Mouse (Mus musculus): ENCODE data around the gene Dok5. TPM values are rescaled to one million over a fixed set of nuclear protein-coding genes. Genes with fewer than 3 reads are reported as not detected.
A peak's percentile ranks its signal among the peaks of the same experiment; 100 is the strongest.

Dok5 gene
- polyA plus RNA-seq, 1 experiment from 2014 or later, result 23.5 TPM

DNA sequence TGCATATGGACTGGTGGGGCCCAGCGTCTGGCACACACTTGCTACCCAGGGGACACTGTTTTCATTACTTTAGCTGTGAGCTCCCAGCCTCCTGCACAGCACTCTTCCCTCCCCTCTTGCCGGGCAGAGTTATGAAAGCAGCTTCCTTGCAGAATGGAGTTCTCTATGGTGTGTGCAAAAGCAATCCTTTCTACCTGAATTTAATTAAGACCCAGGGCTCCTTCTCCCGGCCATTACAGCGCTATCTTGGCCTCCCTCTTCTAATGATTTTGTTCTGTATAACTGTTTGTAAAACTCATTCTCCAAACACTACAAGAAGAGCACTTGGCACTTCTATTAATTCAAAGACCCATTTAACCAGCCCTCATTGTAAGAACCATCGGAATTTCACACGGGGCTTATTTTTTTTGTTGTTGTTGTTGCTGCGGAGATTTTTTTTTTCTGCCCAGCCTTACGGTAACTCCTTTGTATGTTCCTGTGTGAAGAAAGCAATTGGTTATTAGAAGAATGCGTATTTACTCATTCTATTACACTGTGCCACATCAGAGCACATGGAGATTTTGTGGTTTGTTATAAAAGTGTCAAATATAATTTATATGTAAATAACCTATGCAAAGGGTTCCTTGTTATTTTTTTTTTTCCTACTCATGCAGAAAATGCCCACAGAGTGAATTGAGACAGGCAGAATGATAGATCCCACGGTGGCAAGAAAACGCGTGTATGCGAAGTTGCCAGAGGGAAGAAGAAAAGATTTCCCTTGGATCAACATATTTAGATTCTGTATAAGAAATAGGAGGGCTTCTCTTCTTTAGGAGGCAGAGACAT is 170.8 kb downstream of the Dok5 start:
- no peak for DNase-seq (ENCODE audit: low spot score)
- no peak overlapping the region for H3K4me2 ChIP-seq (ENCODE audit: low read depth)

DNA sequence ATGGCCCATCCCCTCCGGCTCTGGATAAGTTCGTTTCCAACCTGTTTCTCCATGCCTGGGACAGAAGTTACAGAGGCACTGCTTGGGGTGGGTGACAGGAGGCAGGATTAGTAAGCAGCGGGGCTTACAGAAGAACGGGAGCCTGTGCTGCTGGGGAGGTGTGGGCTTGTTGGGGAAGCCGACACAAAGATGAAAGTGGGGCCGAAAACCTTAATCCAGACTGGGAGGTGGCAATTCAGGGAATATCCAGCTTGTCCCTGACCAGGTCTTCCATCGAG is 171.4 kb downstream of the Dok5 start:
- Histone ChIP-seq H3K27ac (ENCODE audit: low read depth, low read length) (no peak overlapping the region), H3K4me2 (ENCODE audit: low read depth) (no peak overlapping the region), H3K4me1 (ENCODE audit: control insufficient read depth, insufficient read depth, low read length) (no peaks in the 10 kb centered on the region), H3K36me3 (ENCODE audit: control insufficient read depth, insufficient read depth, low read length) (no peaks in the 10 kb centered on the region), H3K9me3 (ENCODE audit: control insufficient read depth, low read length) (no peaks in the 10 kb centered on the region; the same call in 1 of the 2 replicates), H3K27me3 (ENCODE audit: control insufficient read depth, insufficient read depth, low read length) (no peaks in the 10 kb centered on the region), H3K9ac (ENCODE audit: low read length) (no peak overlapping the region), H3K4me3 (ENCODE audit: low read depth, low read length) (no peak overlapping the region)
- ATAC-seq (ENCODE audit: insufficient read depth, low FRiP score, low TSS enrichment) (no peak), DNase-seq (ENCODE audit: low spot score) (no peak)
- 90% methylated on average over 7 of the region's 7 CpGs for WGBS

More for the DNA sequence above, 170.8 kb downstream of the Dok5 start:
- WGBS, result 69% methylated on average over 13 of the region's 13 CpGs
- ATAC-seq (ENCODE audit: insufficient read depth, low FRiP score, low TSS enrichment), result no peak
- Histone ChIP-seq H3K27me3 (ENCODE audit: control insufficient read depth, insufficient read depth, low read length) (no peaks in the 10 kb centered on the region), H3K27ac (ENCODE audit: low read depth, low read length) (no peak overlapping the region), H3K9me3 (ENCODE audit: control insufficient read depth, low read length) (no peaks in the 10 kb centered on the region; the same call in 1 of the 2 replicates), H3K9ac (ENCODE audit: low read length) (no peak overlapping the region), H3K36me3 (ENCODE audit: control insufficient read depth, insufficient read depth, low read length) (no peaks in the 10 kb centered on the region), H3K4me3 (ENCODE audit: low read depth, low read length) (no peak overlapping the region), H3K4me1 (ENCODE audit: control insufficient read depth, insufficient read depth, low read length) (no peaks in the 10 kb centered on the region)

DNA sequence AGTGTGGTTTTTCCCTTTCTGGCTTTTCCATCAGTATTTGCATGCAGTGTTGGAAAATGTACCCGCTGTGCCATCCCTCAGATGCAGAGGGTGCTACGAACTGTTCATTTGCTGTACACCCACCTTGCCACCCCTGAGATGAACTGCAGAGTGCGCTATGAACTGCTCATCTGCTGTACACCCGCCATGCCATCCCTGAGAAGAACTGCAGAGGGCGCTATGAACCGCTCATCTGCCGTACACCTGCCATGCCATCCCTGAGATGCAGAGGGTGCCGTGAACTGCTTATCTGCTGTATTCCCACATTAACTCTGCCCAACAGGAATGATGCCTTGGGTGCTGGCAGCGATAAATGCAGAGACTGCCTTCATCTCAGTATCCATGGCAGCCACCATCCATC is 171.8 kb downstream of the Dok5 start:
- WGBS, result 93% methylated on average over 9 of the region's 9 CpGs
- H3K9ac ChIP-seq (ENCODE audit: low read length), result no peak overlapping the region
- no peak for ATAC-seq (ENCODE audit: insufficient read depth, low FRiP score, low TSS enrichment)

DNA sequence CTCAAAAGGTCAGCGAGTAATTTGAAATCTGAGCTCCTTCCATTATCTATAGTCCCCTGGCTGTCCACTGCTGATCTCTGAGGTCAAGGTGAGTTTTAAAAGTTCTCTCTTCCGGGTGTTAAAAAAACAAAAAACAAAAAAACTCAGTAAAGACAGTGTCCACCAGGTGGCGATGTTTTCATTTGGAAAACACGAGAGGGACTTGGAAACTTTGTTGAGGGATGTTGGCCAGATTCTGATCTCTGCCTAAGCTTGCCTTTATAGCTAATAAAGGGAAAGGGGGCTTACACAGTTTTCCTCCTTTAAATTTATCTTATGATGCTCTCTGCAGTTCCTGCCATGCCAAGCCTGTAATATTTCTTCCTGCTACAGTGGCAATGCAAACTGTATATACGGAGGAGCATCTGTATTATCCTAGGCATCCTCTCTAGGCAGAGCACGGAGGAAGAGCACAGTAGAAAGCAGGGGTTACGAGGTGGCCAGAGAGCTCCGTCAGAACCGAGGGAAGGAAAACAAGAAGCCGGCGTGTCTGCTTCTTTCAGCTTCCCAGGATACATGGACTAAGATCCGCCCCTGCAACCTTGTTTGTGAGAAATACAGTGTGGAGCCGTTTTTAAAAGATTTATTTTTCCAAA is 181.1 kb downstream of the Dok5 start:
- 46% methylated on average over 13 of the region's 13 CpGs for WGBS
- DNase-seq (ENCODE audit: low spot score) (peak; percentile 44), ATAC-seq (ENCODE audit: insufficient read depth, low FRiP score, low TSS enrichment) (no peak)
- Histone ChIP-seq H3K4me1 (ENCODE audit: control insufficient read depth, insufficient read depth, low read length) (no peaks in the 10 kb centered on the region), H3K4me3 (ENCODE audit: low read depth, low read length) (no peak overlapping the region), H3K4me2 (ENCODE audit: low read depth) (no peak overlapping the region), H3K9me3 (ENCODE audit: control insufficient read depth, low read length) (no peaks in the 10 kb centered on the region), H3K27ac (ENCODE audit: low read depth, low read length) (no peak overlapping the region), H3K27me3 (ENCODE audit: control insufficient read depth, insufficient read depth, low read length) (no peaks in the 10 kb centered on the region), H3K36me3 (ENCODE audit: control insufficient read depth, insufficient read depth, low read length) (no peaks in the 10 kb centered on the region), H3K9ac (ENCODE audit: low read length) (no peak overlapping the region)

More for the DNA sequence above, 171.8 kb downstream of the Dok5 start:
- no peak for DNase-seq (ENCODE audit: low spot score)
- no peaks in the 10 kb centered on the region for H3K27me3 ChIP-seq (ENCODE audit: control insufficient read depth, insufficient read depth, low read length)
- no peaks in the 10 kb centered on the region for H3K36me3 ChIP-seq (ENCODE audit: control insufficient read depth, insufficient read depth, low read length)
- H3K9me3 ChIP-seq (ENCODE audit: control insufficient read depth, low read length), result no peaks in the 10 kb centered on the region; the same call in 1 of the 2 replicates
- no peak overlapping the region for H3K27ac ChIP-seq (ENCODE audit: low read depth, low read length)
- no peaks in the 10 kb centered on the region for H3K4me1 ChIP-seq (ENCODE audit: control insufficient read depth, insufficient read depth, low read length)
- H3K4me2 ChIP-seq (ENCODE audit: low read depth), result no peak overlapping the region
- no peak overlapping the region for H3K4me3 ChIP-seq (ENCODE audit: low read depth, low read length)

DNA sequence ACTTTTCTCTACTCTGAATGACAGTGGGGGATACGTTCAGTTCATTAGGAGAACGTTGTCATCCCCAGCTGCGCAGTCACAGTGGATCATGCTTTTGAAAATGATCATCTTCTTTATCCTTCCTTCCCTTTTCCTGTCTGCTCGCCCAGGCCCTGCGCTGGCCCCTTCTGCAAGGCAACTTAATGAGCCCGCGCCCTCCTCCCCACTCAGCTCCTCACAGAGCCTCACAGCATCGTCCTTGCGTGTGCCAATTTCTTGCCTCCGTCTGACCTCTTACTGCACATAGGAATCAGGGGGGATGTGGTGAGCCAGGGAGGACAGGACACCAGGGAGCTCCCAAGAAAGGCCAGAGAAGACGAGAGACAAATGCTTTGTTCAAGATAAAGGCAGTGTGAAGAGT is 182.3 kb downstream of the Dok5 start:
- 81% methylated on average over 11 of the region's 11 CpGs for whole genome bisulfite sequencing
- ATAC-seq (ENCODE audit: insufficient read depth, low FRiP score, low TSS enrichment), result no peak

DNA sequence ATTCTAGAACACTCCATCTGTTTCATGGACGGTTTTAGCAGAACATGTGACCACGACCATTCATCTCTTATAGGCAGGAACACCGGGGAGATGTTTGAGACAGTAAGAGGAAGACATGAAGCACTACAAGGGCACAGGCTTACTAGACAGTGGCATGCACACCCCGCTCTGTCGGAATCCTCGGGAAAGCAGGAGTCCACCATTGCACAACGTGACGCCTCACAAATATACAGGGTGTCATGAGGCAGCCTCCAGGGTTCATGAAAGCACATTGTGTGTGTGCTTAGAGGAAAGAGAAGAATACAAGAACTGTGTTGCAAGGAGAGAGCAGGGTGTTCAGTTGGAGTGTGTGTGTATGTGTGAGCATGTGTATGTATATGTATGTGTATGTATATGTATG is 184.0 kb downstream of the Dok5 start:
- DNase-seq (ENCODE audit: low spot score), result no peak
- Histone ChIP-seq H3K4me2 (ENCODE audit: low read depth) (no peak overlapping the region), H3K4me3 (ENCODE audit: low read depth, low read length) (no peak overlapping the region), H3K4me1 (ENCODE audit: control insufficient read depth, insufficient read depth, low read length) (no peaks in the 10 kb centered on the region), H3K9ac (ENCODE audit: low read length) (no peak overlapping the region), H3K9me3 (ENCODE audit: control insufficient read depth, low read length) (no peaks in the 10 kb centered on the region), H3K27ac (ENCODE audit: low read depth, low read length) (no peak overlapping the region), H3K27me3 (ENCODE audit: control insufficient read depth, insufficient read depth, low read length) (no peaks in the 10 kb centered on the region), H3K36me3 (ENCODE audit: control insufficient read depth, insufficient read depth, low read length) (no peaks in the 10 kb centered on the region)
- ATAC-seq (ENCODE audit: insufficient read depth, low FRiP score, low TSS enrichment), result no peak
- 88% methylated on average over 8 of the region's 8 CpGs for WGBS

More for the DNA sequence above, 182.3 kb downstream of the Dok5 start:
- Histone ChIP-seq H3K36me3 (ENCODE audit: control insufficient read depth, insufficient read depth, low read length) (no peaks in the 10 kb centered on the region), H3K9me3 (ENCODE audit: control insufficient read depth, low read length) (no peaks in the 10 kb centered on the region), H3K4me1 (ENCODE audit: control insufficient read depth, insufficient read depth, low read length) (no peaks in the 10 kb centered on the region), H3K9ac (ENCODE audit: low read length) (no peak overlapping the region), H3K27ac (ENCODE audit: low read depth, low read length) (no peak overlapping the region), H3K4me2 (ENCODE audit: low read depth) (no peak overlapping the region), H3K27me3 (ENCODE audit: control insufficient read depth, insufficient read depth, low read length) (no peaks in the 10 kb centered on the region), H3K4me3 (ENCODE audit: low read depth, low read length) (no peak overlapping the region)
- no peak for DNase-seq (ENCODE audit: low spot score)

DNA sequence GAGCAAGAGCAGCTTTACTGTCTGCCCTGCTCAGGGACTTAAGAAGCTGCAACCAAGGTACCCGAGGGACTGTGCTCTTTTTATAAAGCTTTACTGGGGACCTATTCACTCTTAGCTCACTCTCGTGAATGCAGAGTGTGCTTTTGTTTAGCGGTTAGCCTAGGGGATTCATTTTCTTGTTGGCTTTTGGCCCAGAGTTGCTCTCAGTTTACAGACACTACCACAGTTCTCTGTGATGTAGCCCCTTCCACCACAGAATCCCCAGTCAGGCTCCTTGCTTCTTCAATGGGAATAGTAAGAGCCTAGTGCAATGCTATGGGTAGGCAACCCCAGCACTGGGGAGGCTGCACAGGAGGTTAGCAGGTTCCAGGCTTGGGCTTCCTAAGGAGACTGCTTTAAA is 190.7 kb downstream of the Dok5 start:
- DNase-seq (ENCODE audit: low spot score) (no peak), ATAC-seq (ENCODE audit: insufficient read depth, low FRiP score, low TSS enrichment) (no peak)
- WGBS, result 53% methylated on average over 3 of the region's 3 CpGs
- Histone ChIP-seq H3K4me3 (ENCODE audit: low read depth, low read length) (no peak overlapping the region), H3K27ac (ENCODE audit: low read depth, low read length) (no peak overlapping the region), H3K4me1 (ENCODE audit: control insufficient read depth, insufficient read depth, low read length) (no peaks in the 10 kb centered on the region), H3K27me3 (ENCODE audit: control insufficient read depth, insufficient read depth, low read length) (no peaks in the 10 kb centered on the region), H3K9ac (ENCODE audit: low read length) (no peak overlapping the region), H3K36me3 (ENCODE audit: control insufficient read depth, insufficient read depth, low read length) (no peaks in the 10 kb centered on the region), H3K4me2 (ENCODE audit: low read depth) (no peak overlapping the region), H3K9me3 (ENCODE audit: control insufficient read depth, low read length) (no peaks in the 10 kb centered on the region)

DNA sequence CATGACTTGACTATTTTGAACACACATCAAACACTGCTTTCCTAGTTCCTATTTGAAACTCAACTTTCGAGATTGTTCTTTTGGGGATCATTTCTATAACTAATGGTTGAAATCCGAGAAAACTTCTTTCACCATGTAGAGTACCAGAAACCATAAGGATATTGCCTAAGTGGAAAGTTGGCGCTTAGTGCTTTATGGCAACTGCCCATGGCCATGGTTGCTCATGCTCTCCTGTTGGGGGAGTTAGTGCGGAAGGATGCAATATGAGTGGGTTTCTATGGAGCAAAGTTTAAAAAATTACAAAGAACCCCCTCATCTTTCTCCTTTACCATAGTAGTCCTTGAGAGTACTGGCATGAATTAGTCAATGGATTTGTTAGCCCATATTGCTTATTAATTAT is 192.5 kb downstream of the Dok5 start:
- H3K4me1 ChIP-seq (ENCODE audit: control insufficient read depth, insufficient read depth, low read length), result no peaks in the 10 kb centered on the region
- no peak overlapping the region for H3K4me2 ChIP-seq (ENCODE audit: low read depth)
- H3K36me3 ChIP-seq (ENCODE audit: control insufficient read depth, insufficient read depth, low read length), result no peaks in the 10 kb centered on the region
- no peak overlapping the region for H3K27ac ChIP-seq (ENCODE audit: low read depth, low read length)
- no peak for DNase-seq (ENCODE audit: low spot score)
- no peaks in the 10 kb centered on the region for H3K27me3 ChIP-seq (ENCODE audit: control insufficient read depth, insufficient read depth, low read length)
- H3K9ac ChIP-seq (ENCODE audit: low read length), result no peak overlapping the region
- ATAC-seq (ENCODE audit: insufficient read depth, low FRiP score, low TSS enrichment), result no peak
- WGBS, result 89% methylated on average over 4 of the region's 4 CpGs
- no peaks in the 10 kb centered on the region for H3K9me3 ChIP-seq (ENCODE audit: control insufficient read depth, low read length)
- no peak overlapping the region for H3K4me3 ChIP-seq (ENCODE audit: low read depth, low read length)

DNA sequence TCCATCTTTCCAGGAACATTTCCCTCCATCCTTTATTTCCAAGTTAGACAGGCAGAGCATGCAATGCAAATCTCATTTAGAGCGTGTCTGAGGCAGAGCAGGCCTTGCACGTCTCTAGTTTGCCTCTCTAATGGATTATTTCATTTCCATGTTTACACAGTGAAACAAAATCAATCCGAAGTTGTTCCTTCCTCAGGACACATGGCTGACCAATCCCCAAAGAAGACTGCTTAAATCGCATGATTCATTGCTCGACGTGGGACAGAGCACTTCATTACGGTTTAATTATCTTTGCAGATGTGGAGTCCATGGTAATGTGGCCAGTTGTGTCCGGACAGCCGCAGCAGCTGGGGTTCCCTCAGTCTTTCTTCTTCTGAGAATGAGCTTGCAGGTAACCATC is 194.6 kb downstream of the Dok5 start:
- Histone ChIP-seq H3K36me3 (ENCODE audit: control insufficient read depth, insufficient read depth, low read length) (no peaks in the 10 kb centered on the region), H3K4me3 (ENCODE audit: low read depth, low read length) (no peak overlapping the region), H3K4me1 (ENCODE audit: control insufficient read depth, insufficient read depth, low read length) (no peaks in the 10 kb centered on the region), H3K27me3 (ENCODE audit: control insufficient read depth, insufficient read depth, low read length) (no peaks in the 10 kb centered on the region), H3K9me3 (ENCODE audit: control insufficient read depth, low read length) (no peaks in the 10 kb centered on the region), H3K27ac (ENCODE audit: low read depth, low read length) (no peak overlapping the region), H3K4me2 (ENCODE audit: low read depth) (no peak overlapping the region), H3K9ac (ENCODE audit: low read length) (no peak overlapping the region)
- 68% methylated on average over 9 of the region's 9 CpGs for WGBS
- no peak for DNase-seq (ENCODE audit: low spot score)
- no peak for ATAC-seq (ENCODE audit: insufficient read depth, low FRiP score, low TSS enrichment)

Measured in neural tube, embryonic 11.5 days (tissue).